Mouse (Mus musculus): ENCODE measurements around the gene Olfr1098. TPM values are rescaled to one million over a fixed set of nuclear protein-coding genes. Genes with fewer than 3 reads are reported as not detected.

Gene Olfr1098
- not detected in 2 replicates for polyA plus RNA-seq (2015; fragmentation: Nextera tagmentation; extraction: Ambion mirVana)

- no peak within 1 kb of the TSS for H3K4me2 ChIP-seq (ENCODE audit: low read depth, low read length)
- WGBS: 86% methylated on average over 1 of the region's 1 CpGs
- no peaks in the 10 kb centered on the region for H3K9me3 ChIP-seq (replicated peaks; ENCODE audit: control insufficient read depth, low read length)
- H3K27me3 ChIP-seq (ENCODE audit: control insufficient read depth, insufficient read depth, low read length): no peaks in the 10 kb centered on the region
- no peak within 1 kb of the TSS for H3K9ac ChIP-seq (ENCODE audit: low read length)
- H3K36me3 ChIP-seq (ENCODE audit: control insufficient read depth, insufficient read depth): no peaks in the 10 kb centered on the region
- no peak within 1 kb of the TSS for H3K4me3 ChIP-seq (ENCODE audit: low read length)
- H3K27ac ChIP-seq (ENCODE audit: low read length): no peak within 1 kb of the TSS
- H3K4me1 ChIP-seq (ENCODE audit: control insufficient read depth, insufficient read depth, low read length): no peaks in the 10 kb centered on the region
- ATAC-seq (replicated peaks; ENCODE audit: extremely low read depth, insufficient read depth, low FRiP score): no peak
Observed at GRCm38 (mm10) chr2:86924445-86924844, at the start of gene Olfr1098. Olfr1098 (minus strand) TSS chr2:86924545.

DNA sequence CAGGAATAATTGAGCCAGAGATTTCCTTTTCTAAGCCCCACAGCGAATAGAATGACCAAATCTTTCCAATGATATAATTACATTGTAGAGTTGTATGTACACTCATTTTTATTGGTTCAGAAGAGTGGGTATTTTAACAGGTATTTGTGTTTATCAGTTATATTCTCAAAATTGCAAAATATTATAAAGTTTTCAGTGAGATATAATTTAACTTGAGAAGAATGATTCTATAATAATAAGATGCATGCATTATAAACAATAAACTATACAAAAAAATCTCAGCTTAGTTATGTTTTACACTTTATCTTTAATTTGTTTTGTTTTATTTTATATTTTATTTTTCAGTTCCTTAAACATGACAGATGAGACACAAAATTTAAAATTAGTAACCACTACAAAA is 36.2 kb upstream of the Olfr1098 start, which contains the start of gene Olfr1099:
Olfr1099 (minus strand) TSS at position 101 of the 400 bp plus-strand sequence.
- no peak within 1 kb of the TSS for H3K4me2 ChIP-seq (ENCODE audit: low read depth, low read length)
- no peaks in the 10 kb centered on the region for H3K36me3 ChIP-seq (ENCODE audit: control insufficient read depth, insufficient read depth)
- H3K4me3 ChIP-seq (ENCODE audit: low read length): no peak within 1 kb of the TSS
- no peaks in the 10 kb centered on the region for H3K9me3 ChIP-seq (replicated peaks; ENCODE audit: control insufficient read depth, low read length)
- H3K9ac ChIP-seq (ENCODE audit: low read length): no peak within 1 kb of the TSS
- no peaks in the 10 kb centered on the region for H3K27me3 ChIP-seq (ENCODE audit: control insufficient read depth, insufficient read depth, low read length)
- H3K4me1 ChIP-seq (ENCODE audit: control insufficient read depth, insufficient read depth, low read length): no peaks in the 10 kb centered on the region
- 85% methylated on average over 1 of the region's 1 CpGs for WGBS
- no peak for ATAC-seq (replicated peaks; ENCODE audit: extremely low read depth, insufficient read depth, low FRiP score)
- H3K27ac ChIP-seq (ENCODE audit: low read length): no peak within 1 kb of the TSS

DNA sequence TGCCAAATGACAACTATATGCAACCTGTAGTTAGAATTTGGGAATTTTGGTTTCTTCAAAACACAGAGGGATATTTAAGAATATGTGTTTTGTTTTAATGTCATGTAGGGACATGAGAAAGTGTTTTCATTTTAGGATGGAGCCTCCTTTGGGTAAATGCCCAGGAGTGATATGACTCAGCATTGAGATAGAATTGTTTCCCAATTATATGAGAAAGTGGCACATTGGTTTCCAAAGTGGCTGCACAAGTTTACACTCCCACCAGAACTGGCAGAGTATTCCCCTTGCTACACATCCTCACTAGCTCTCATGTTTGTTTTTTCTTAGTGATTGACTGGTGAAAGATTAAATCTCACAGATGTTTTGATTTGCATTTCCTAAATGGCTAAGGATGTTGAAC is 2.2 kb upstream of the Olfr1098 start:
- no peak overlapping the region for H3K27ac ChIP-seq (ENCODE audit: low read length)
- H3K27me3 ChIP-seq (ENCODE audit: control insufficient read depth, insufficient read depth, low read length): no peaks in the 10 kb centered on the region
- no peak for ATAC-seq (replicated peaks; ENCODE audit: extremely low read depth, insufficient read depth, low FRiP score)
- no peaks in the 10 kb centered on the region for H3K9me3 ChIP-seq (replicated peaks; ENCODE audit: control insufficient read depth, low read length)
- H3K9ac ChIP-seq (ENCODE audit: low read length): no peak overlapping the region
- no peak overlapping the region for H3K4me3 ChIP-seq (ENCODE audit: low read length)
- H3K36me3 ChIP-seq (ENCODE audit: control insufficient read depth, insufficient read depth): no peaks in the 10 kb centered on the region
- no peaks in the 10 kb centered on the region for H3K4me1 ChIP-seq (ENCODE audit: control insufficient read depth, insufficient read depth, low read length)
- no peak overlapping the region for H3K4me2 ChIP-seq (ENCODE audit: low read depth, low read length)

GRCm38 (mm10) chr2:86905647-86906046 is 18.7 kb downstream of the Olfr1098 start:
- no peaks in the 10 kb centered on the region for H3K4me1 ChIP-seq (ENCODE audit: control insufficient read depth, insufficient read depth, low read length)
- no peak overlapping the region for H3K27ac ChIP-seq (ENCODE audit: low read length)
- H3K9me3 ChIP-seq (replicated peaks; ENCODE audit: control insufficient read depth, low read length): no peaks in the 10 kb centered on the region
- H3K4me3 ChIP-seq (ENCODE audit: low read length): no peak overlapping the region
- no peaks in the 10 kb centered on the region for H3K27me3 ChIP-seq (ENCODE audit: control insufficient read depth, insufficient read depth, low read length)
- no peak for ATAC-seq (replicated peaks; ENCODE audit: extremely low read depth, insufficient read depth, low FRiP score)
- H3K36me3 ChIP-seq (ENCODE audit: control insufficient read depth, insufficient read depth): no peaks in the 10 kb centered on the region
- no peak overlapping the region for H3K9ac ChIP-seq (ENCODE audit: low read length)
- 72% methylated on average over 2 of the region's 2 CpGs for WGBS
- no peak overlapping the region for H3K4me2 ChIP-seq (ENCODE audit: low read depth, low read length)

- WGBS: 91% methylated on average over 1 of the region's 1 CpGs
- Histone ChIP-seq H3K4me2 (ENCODE audit: low read depth, low read length) (no peak within 1 kb of the TSS), H3K9ac (ENCODE audit: low read length) (no peak within 1 kb of the TSS), H3K9me3 (replicated peaks; ENCODE audit: control insufficient read depth, low read length) (no peaks in the 10 kb centered on the region), H3K4me1 (ENCODE audit: control insufficient read depth, insufficient read depth, low read length) (no peaks in the 10 kb centered on the region), H3K27me3 (ENCODE audit: control insufficient read depth, insufficient read depth, low read length) (no peaks in the 10 kb centered on the region), H3K36me3 (ENCODE audit: control insufficient read depth, insufficient read depth) (no peaks in the 10 kb centered on the region), H3K27ac (ENCODE audit: low read length) (no peak within 1 kb of the TSS), H3K4me3 (ENCODE audit: low read length) (no peak within 1 kb of the TSS)
- no peak for ATAC-seq (replicated peaks; ENCODE audit: extremely low read depth, insufficient read depth, low FRiP score)
Observed at GRCm38 (mm10) chr2:86892116-86892515, 32.2 kb downstream of the Olfr1098 start, which contains the start of gene Olfr1097. Olfr1097 (minus strand) TSS chr2:86892216.

GRCm38 (mm10) chr2:86874702-86875101 is 49.6 kb downstream of the Olfr1098 start, which contains the start of gene Gm13723:
Gm13723 (minus strand) TSS chr2:86874802.
- Histone ChIP-seq H3K4me1 (ENCODE audit: control insufficient read depth, insufficient read depth, low read length) (no peaks in the 10 kb centered on the region), H3K9ac (ENCODE audit: low read length) (no peak within 1 kb of the TSS), H3K4me3 (ENCODE audit: low read length) (no peak within 1 kb of the TSS), H3K27me3 (ENCODE audit: control insufficient read depth, insufficient read depth, low read length) (no peaks in the 10 kb centered on the region), H3K4me2 (ENCODE audit: low read depth, low read length) (no peak within 1 kb of the TSS), H3K27ac (ENCODE audit: low read length) (no peak within 1 kb of the TSS), H3K9me3 (replicated peaks; ENCODE audit: control insufficient read depth, low read length) (no peaks in the 10 kb centered on the region), H3K36me3 (ENCODE audit: control insufficient read depth, insufficient read depth) (no peaks in the 10 kb centered on the region)
- ATAC-seq (replicated peaks; ENCODE audit: extremely low read depth, insufficient read depth, low FRiP score): no peak
- WGBS: 59% methylated on average over 1 of the region's 1 CpGs

Other genes starting within 250 kb of the Olfr1098 start
- not detected in 2 replicates for gene Olfr1086, start 244.5 kb downstream of the Olfr1098 start, polyA plus RNA-seq (2015; fragmentation: Nextera tagmentation; extraction: Ambion mirVana)
- gene Olfr1087, start 226.2 kb downstream of the Olfr1098 start, polyA plus RNA-seq (2015; fragmentation: Nextera tagmentation; extraction: Ambion mirVana): not detected in 2 replicates
- not detected in 2 replicates for gene Olfr1089, start 190.8 kb downstream of the Olfr1098 start, polyA plus RNA-seq (2015; fragmentation: Nextera tagmentation; extraction: Ambion mirVana)
- not detected in 2 replicates for gene Olfr1090, start 165.6 kb downstream of the Olfr1098 start, polyA plus RNA-seq (2015; fragmentation: Nextera tagmentation; extraction: Ambion mirVana)
- not detected in 2 replicates for gene Olfr1093, start 142.1 kb downstream of the Olfr1098 start, polyA plus RNA-seq (2015; fragmentation: Nextera tagmentation; extraction: Ambion mirVana)
- not detected in 2 replicates for gene Olfr141, start 114.5 kb downstream of the Olfr1098 start, polyA plus RNA-seq (2015; fragmentation: Nextera tagmentation; extraction: Ambion mirVana)
- gene Olfr1094, start 99.9 kb downstream of the Olfr1098 start, polyA plus RNA-seq (2015; fragmentation: Nextera tagmentation; extraction: Ambion mirVana): not detected in 2 replicates
- gene Olfr1095, start 72.8 kb downstream of the Olfr1098 start, polyA plus RNA-seq (2015; fragmentation: Nextera tagmentation; extraction: Ambion mirVana): not detected in 2 replicates
- not detected in 2 replicates for gene Gm13723, start 49.7 kb downstream of the Olfr1098 start, polyA plus RNA-seq (2015; fragmentation: Nextera tagmentation; extraction: Ambion mirVana)
- not detected in 2 replicates for gene Olfr1097, start 32.3 kb downstream of the Olfr1098 start, polyA plus RNA-seq (2015; fragmentation: Nextera tagmentation; extraction: Ambion mirVana)
- gene Olfr1099, start 36.1 kb upstream of the Olfr1098 start, polyA plus RNA-seq (2015; fragmentation: Nextera tagmentation; extraction: Ambion mirVana): not detected in 2 replicates
- not detected in 2 replicates for gene Olfr1100, start 55.4 kb upstream of the Olfr1098 start, polyA plus RNA-seq (2015; fragmentation: Nextera tagmentation; extraction: Ambion mirVana)
- gene Olfr1101, start 66.7 kb upstream of the Olfr1098 start, polyA plus RNA-seq (2015; fragmentation: Nextera tagmentation; extraction: Ambion mirVana): not detected in 2 replicates
- gene Olfr1102, start 73.9 kb upstream of the Olfr1098 start, polyA plus RNA-seq (2015; fragmentation: Nextera tagmentation; extraction: Ambion mirVana): not detected in 2 replicates
- gene Olfr1104, start 102.5 kb upstream of the Olfr1098 start, polyA plus RNA-seq (2015; fragmentation: Nextera tagmentation; extraction: Ambion mirVana): not detected in 2 replicates
- gene Olfr1105, start 112.0 kb upstream of the Olfr1098 start, polyA plus RNA-seq (2015; fragmentation: Nextera tagmentation; extraction: Ambion mirVana): not detected in 2 replicates
- gene Olfr1106, start 127.7 kb upstream of the Olfr1098 start, polyA plus RNA-seq (2015; fragmentation: Nextera tagmentation; extraction: Ambion mirVana): not detected in 2 replicates
- gene Olfr1107, start 151.3 kb upstream of the Olfr1098 start, polyA plus RNA-seq (2015; fragmentation: Nextera tagmentation; extraction: Ambion mirVana): not detected in 2 replicates
- gene Olfr1109, start 171.5 kb upstream of the Olfr1098 start, polyA plus RNA-seq (2015; fragmentation: Nextera tagmentation; extraction: Ambion mirVana): not detected in 2 replicates
- not detected in 2 replicates for gene Olfr259, start 190.0 kb upstream of the Olfr1098 start, polyA plus RNA-seq (2015; fragmentation: Nextera tagmentation; extraction: Ambion mirVana)
- gene Olfr1110, start 215.8 kb upstream of the Olfr1098 start, polyA plus RNA-seq (2015; fragmentation: Nextera tagmentation; extraction: Ambion mirVana): not detected in 2 replicates
- gene Olfr1111, start 228.1 kb upstream of the Olfr1098 start, polyA plus RNA-seq (2015; fragmentation: Nextera tagmentation; extraction: Ambion mirVana): not detected in 2 replicates